Mouse (Mus musculus): ENCODE data around the gene Bmp5.
"Not testable (repeated sequence)": the region's sequence is repeated elsewhere in the genome, so short reads cannot be mapped to it uniquely, and the experiment has no call there.

The Bmp5 gene

GRCm38 (mm10) chr9:75775129-75775845 is at the start of gene Bmp5:
TSS of gene Bmp5 (plus strand) at chr9:75775364.
- in situ Hi-C loops (cut with MboI; ENCODE audit: low sequenced_read_pairs) = no loop called here

DNA sequence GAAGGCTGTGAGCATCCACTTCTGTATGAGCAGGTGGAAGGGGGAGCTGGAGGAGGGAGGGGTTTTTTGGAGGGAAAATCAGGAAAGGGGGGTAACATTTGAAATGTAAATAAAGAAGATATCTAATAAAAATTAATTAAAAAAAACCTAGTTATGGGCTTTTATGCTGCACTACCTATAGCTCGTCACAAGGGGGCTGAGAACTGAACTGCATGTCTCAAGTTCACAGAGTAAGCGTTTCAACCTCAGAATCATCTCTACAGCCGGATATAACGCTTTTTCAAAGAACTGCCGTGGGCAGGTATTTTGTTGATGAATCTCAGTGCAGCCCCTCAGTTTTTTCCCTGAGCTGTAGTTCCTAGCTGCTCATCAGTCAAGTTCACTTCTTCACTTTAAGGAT is 15.1 kb upstream of the Bmp5 start:
- in situ Hi-C loops (cut with MboI; ENCODE audit: low sequenced_read_pairs) = loop anchor here (25.0 kb wide), 1 partner anchor 352 kb away; no protein-coding TSS in a partner anchor

DNA sequence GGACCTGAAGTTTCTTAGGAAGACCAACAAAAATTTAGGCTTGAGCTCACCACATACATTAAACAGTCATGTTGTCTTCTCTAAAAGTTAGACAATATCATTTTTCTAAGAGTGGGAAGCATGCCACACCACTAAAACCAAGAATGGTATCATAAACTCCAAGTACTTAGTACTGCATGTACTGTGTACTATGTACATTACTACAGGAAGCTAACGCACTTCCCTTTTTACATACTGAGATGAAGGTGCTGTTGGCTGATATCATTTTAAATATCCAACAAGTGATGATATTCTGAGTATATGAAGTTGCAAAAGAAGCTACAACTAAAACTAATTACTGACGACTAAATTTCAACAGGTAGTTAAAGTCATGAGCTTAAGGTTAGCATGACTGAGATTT is 13.6 kb upstream of the Bmp5 start:
- in situ Hi-C loops (cut with MboI; ENCODE audit: low sequenced_read_pairs) = loop anchor here (25.0 kb wide), 1 partner anchor 351 kb away; no protein-coding TSS in a partner anchor

- in situ Hi-C loops (cut with MboI; ENCODE audit: low sequenced_read_pairs) = loop anchor here (25.0 kb wide), 1 partner anchor 350 kb away; no protein-coding TSS in a partner anchor
Observed at GRCm38 (mm10) chr9:75762487-75762886, 12.7 kb upstream of the Bmp5 start.

- in situ Hi-C loops (cut with MboI; ENCODE audit: low sequenced_read_pairs) = loop anchor here (25.0 kb wide), 1 partner anchor 348 kb away; no protein-coding TSS in a partner anchor
Observed at GRCm38 (mm10) chr9:75764792-75765191, 10.4 kb upstream of the Bmp5 start.

DNA sequence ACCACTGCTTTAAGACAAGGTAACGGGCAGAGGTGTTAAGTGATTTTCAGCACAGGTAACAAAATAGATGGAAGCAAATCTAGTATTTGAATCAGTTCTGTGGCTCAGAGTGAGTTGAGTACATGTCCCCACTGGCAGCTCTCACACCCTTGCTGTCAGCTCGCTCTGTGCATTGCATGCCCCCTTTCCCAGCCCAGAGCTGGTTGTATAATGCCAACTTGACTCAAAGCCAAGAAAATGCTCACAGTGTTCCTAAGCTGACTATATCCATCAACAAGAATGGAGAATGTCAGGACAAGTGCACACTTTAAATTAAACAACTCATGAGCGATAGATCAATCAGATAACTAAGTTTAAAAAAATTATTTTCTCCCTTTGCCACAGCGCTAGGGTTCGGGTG is 8.6 kb upstream of the Bmp5 start:
- in situ Hi-C loops (cut with MboI; ENCODE audit: low sequenced_read_pairs) = loop anchor here (25.0 kb wide), 1 partner anchor 346 kb away; no protein-coding TSS in a partner anchor

DNA sequence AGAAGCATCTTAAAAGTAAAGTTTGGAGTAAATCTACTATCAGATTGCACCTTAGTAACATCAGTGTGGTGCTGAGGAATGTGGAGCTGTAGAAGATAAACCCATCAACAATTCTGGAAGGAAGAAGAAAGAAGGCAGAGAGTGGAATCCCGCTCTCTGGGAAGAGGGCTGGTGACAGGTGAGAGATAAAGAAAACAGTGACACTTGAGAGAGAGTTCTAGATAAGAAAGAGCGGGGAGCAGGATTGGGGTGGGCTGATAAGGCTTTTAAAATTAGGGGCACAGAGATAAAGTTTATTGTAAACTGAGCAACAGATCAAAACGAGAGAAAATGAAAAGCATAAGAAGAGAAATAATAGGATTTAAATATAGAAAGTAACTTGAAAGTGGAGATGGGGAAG is 6.1 kb upstream of the Bmp5 start:
- in situ Hi-C loops (cut with MboI; ENCODE audit: low sequenced_read_pairs) = loop anchor here (25.0 kb wide), 1 partner anchor 343 kb away; no protein-coding TSS in a partner anchor

- in situ Hi-C loops (cut with MboI; ENCODE audit: low sequenced_read_pairs) = no loop called here
Observed at GRCm38 (mm10) chr9:75776153-75776552, 989 bp downstream of the Bmp5 start.

DNA sequence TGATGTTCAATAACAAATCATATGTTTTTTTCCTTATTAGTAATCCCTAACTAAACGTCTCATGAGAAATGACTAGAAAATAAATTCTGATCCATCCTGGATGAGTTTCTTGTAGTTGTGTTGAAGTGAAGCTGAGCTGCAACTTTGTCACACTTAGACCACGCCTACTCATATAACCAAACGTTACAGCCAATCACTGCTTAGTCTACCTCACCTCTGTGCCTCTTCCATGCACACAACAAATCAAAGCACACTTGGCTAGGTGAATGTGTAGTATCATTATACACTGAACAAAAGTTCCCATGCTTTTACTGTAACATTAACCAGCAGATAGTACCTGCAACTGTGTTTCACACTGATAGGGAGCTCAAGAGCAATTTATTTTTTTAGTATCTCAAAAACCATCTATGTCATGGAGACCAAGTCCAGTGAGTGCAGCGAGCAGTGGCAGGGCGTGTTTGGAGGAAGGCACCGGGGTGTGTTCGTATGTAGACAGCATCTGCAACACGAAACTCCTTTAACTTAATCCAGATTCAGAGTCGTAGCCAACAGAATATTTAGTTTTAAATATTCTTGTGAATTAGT is 3.7 kb downstream of the Bmp5 start:
- in situ Hi-C loops (cut with MboI; ENCODE audit: low sequenced_read_pairs) = no loop called here

GRCm38 (mm10) chr9:75780558-75781276 is 5.6 kb downstream of the Bmp5 start:
- in situ Hi-C loops (cut with MboI; ENCODE audit: low sequenced_read_pairs) = no loop called here

DNA sequence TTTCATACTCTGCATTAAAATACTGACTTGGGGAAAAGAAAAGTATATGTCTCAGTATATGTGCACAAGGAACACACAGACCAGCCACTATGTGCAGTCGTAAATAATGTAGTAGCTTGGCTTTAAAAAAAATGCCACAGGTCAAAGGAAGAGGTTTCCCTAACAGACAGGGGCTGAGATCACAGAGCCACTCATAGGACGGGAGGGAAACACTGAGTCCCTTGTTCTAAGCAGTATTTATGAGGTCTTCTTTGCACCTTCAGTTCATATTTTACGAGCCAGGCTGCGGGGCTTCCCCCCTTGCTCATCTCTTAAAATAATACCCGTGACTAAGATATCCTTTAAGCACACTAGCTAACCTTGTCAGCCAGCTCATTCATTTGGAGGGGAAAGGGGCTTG is 6.4 kb downstream of the Bmp5 start:
- in situ Hi-C loops (cut with MboI; ENCODE audit: low sequenced_read_pairs) = no loop called here

GRCm38 (mm10) chr9:75783573-75783972 is 8.4 kb downstream of the Bmp5 start:
- in situ Hi-C loops (cut with MboI; ENCODE audit: low sequenced_read_pairs) = no loop called here

GRCm38 (mm10) chr9:75785959-75786358 is 10.8 kb downstream of the Bmp5 start:
- in situ Hi-C loops (cut with MboI; ENCODE audit: low sequenced_read_pairs) = no loop called here

DNA sequence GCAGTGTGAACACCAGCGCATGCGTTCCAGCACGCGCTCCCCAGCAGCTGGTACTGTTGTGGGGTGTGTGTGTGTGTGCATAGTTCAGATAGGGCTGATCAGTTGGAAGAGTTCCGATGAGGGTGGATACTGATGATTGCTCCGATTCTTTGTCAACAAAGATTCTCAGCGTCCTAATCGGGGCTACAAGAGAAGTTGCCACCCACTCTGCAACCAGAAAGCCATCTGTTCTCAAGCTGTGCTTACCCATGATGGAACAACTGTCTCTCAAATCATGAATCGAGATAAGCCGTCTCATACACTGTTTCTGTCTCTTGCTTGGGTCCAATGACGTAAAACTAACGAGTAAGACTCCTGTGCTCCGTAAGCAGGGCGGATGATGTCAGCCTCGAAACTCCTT is 12.0 kb downstream of the Bmp5 start:
- in situ Hi-C loops (cut with MboI; ENCODE audit: low sequenced_read_pairs) = no loop called here

GRCm38 (mm10) chr9:75789879-75790428 is 14.8 kb downstream of the Bmp5 start:
- in situ Hi-C loops (cut with MboI; ENCODE audit: low sequenced_read_pairs) = no loop called here

GRCm38 (mm10) chr9:75804940-75805339 is 29.8 kb downstream of the Bmp5 start:
- in situ Hi-C loops (cut with MboI; ENCODE audit: low sequenced_read_pairs) = no loop called here

DNA sequence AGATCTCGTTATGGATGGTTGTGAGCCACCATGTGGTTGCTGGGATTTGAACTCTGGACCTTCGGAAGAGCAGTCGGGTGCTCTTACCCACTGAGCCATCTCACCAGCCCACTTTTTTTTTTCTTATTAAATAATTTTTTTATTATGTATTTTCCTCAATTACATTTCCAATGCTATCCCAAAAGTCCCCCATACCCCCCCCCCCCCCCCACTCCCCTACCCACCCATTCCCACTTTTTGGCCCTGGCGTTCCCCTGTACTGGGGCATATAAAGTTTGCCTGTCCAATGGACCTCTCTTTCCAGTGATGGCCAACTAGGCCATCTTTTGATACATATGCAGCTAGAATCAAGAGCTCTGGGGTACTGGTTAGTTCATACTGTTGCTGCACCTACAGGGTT is 33.0 kb downstream of the Bmp5 start:
- in situ Hi-C loops (cut with MboI; ENCODE audit: low sequenced_read_pairs) = not testable (repeated sequence)

DNA sequence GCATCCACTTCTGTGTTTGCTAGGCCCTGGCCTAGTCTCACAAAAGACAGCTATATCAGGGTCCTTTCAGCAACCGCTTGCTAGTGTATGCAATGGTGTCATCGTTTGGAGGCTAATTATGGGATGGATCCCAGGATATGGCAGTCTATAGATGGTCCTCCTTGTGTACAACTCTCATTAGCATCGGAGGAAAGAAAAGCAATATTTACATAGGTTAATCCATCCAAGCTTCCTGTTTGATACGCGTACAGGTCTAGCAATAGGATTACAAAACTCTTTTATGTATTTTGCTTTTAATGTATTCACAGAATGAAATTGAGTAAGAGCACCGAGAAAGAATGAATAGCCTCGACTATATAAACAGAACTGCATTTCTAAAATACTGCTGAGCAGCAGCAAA is 33.5 kb downstream of the Bmp5 start:
- in situ Hi-C loops (cut with MboI; ENCODE audit: low sequenced_read_pairs) = no loop called here

- in situ Hi-C loops (cut with MboI; ENCODE audit: low sequenced_read_pairs) = no loop called here
Observed at GRCm38 (mm10) chr9:75815161-75815560, 40.0 kb downstream of the Bmp5 start.

GRCm38 (mm10) chr9:75818400-75818799 is 43.2 kb downstream of the Bmp5 start:
- in situ Hi-C loops (cut with MboI; ENCODE audit: low sequenced_read_pairs) = no loop called here

GRCm38 (mm10) chr9:75832468-75832867 is 57.3 kb downstream of the Bmp5 start:
- in situ Hi-C loops (cut with MboI; ENCODE audit: low sequenced_read_pairs) = no loop called here
